Mouse (Mus musculus): ENCODE data around the gene Tppp3. TPM values are rescaled to one million over a fixed set of nuclear protein-coding genes. Genes with fewer than 3 reads are reported as not detected.

Gene Tppp3
- polyA plus RNA-seq, 1 experiment from 2014 or later, result 42.3 TPM

GRCm38 (mm10) chr8:105448188-105448587, 23.1 kb downstream of the Tppp3 start:
- no peak for DNase-seq
- Histone ChIP-seq H3K36me3 (ENCODE audit: insufficient read depth) (no peaks in the 10 kb centered on the region), H3K4me2 (no peak overlapping the region), H3K4me1 (ENCODE audit: insufficient read depth) (peaks cover 3% of the 10 kb centered on the region; the same call in 1 of the 2 replicates), H3K9ac (no peak overlapping the region), H3K9me3 (ENCODE audit: low read depth, low read length) (no peaks in the 10 kb centered on the region), H3K4me3 (ENCODE audit: low read depth, low read length) (no peak overlapping the region), H3K27me3 (ENCODE audit: insufficient read depth, low read length) (no peaks in the 10 kb centered on the region), H3K27ac (ENCODE audit: low read depth) (no peak overlapping the region)
- 86% methylated on average over 3 of the region's 3 CpGs for WGBS
- no peak for ATAC-seq (ENCODE audit: insufficient read depth)
- no peak for TF ChIP-seq CTCF (IDR thresholded peaks at IDR 0.05; ENCODE audit: low read depth)

GRCm38 (mm10) chr8:105446127-105446552, 25.2 kb downstream of the Tppp3 start:
- Histone ChIP-seq H3K27me3 (ENCODE audit: insufficient read depth, low read length) (no peaks in the 10 kb centered on the region), H3K9ac (no peak overlapping the region), H3K27ac (ENCODE audit: low read depth) (0 out of 2 replicates have a peak overlapping the region, but pooled peaks have one; percentile 13), H3K4me2 (no peak overlapping the region), H3K4me1 (ENCODE audit: insufficient read depth) (peaks cover 3% of the 10 kb centered on the region; the same call in 1 of the 2 replicates), H3K4me3 (ENCODE audit: low read depth, low read length) (no peak overlapping the region), H3K9me3 (ENCODE audit: low read depth, low read length) (no peaks in the 10 kb centered on the region), H3K36me3 (ENCODE audit: insufficient read depth) (no peaks in the 10 kb centered on the region)
- WGBS, result 36% methylated on average over 4 of the region's 4 CpGs
- ATAC-seq (ENCODE audit: insufficient read depth), result no peak
- no peak for DNase-seq
- TF ChIP-seq CTCF (IDR thresholded peaks at IDR 0.05; ENCODE audit: low read depth), result no peak

- Histone ChIP-seq H3K4me3 (ENCODE audit: low read depth, low read length) (no peak overlapping the region), H3K36me3 (ENCODE audit: insufficient read depth) (no peaks in the 10 kb centered on the region), H3K4me1 (ENCODE audit: insufficient read depth) (peaks cover 3% of the 10 kb centered on the region; the same call in 1 of the 2 replicates), H3K4me2 (no peak overlapping the region), H3K27me3 (ENCODE audit: insufficient read depth, low read length) (no peaks in the 10 kb centered on the region), H3K27ac (ENCODE audit: low read depth) (0 out of 2 replicates have a peak overlapping the region, but pooled peaks have one; percentile 13), H3K9me3 (ENCODE audit: low read depth, low read length) (no peaks in the 10 kb centered on the region), H3K9ac (no peak overlapping the region)
- 32% methylated on average over 11 of the region's 11 CpGs for WGBS
- no peak for ATAC-seq (ENCODE audit: insufficient read depth)
- TF ChIP-seq CTCF (IDR thresholded peaks at IDR 0.05; ENCODE audit: low read depth), result no peak
- DNase-seq, result peak; percentile 37
Measured at GRCm38 (mm10) chr8:105445296-105446126, 25.8 kb downstream of the Tppp3 start.

- Histone ChIP-seq H3K9me3 (ENCODE audit: low read depth, low read length) (no peaks in the 10 kb centered on the region), H3K36me3 (ENCODE audit: insufficient read depth) (no peaks in the 10 kb centered on the region), H3K27me3 (ENCODE audit: insufficient read depth, low read length) (no peaks in the 10 kb centered on the region), H3K4me1 (ENCODE audit: insufficient read depth) (peaks cover 3% of the 10 kb centered on the region; the same call in 1 of the 2 replicates), H3K4me2 (no peak overlapping the region), H3K27ac (ENCODE audit: low read depth) (no peak overlapping the region), H3K4me3 (ENCODE audit: low read depth, low read length) (no peak overlapping the region), H3K9ac (no peak overlapping the region)
- no peak for ATAC-seq (ENCODE audit: insufficient read depth)
- WGBS, result 90% methylated on average over 5 of the region's 5 CpGs
- no peak for DNase-seq
- no peak for TF ChIP-seq CTCF (IDR thresholded peaks at IDR 0.05; ENCODE audit: low read depth)
Measured at GRCm38 (mm10) chr8:105442661-105443060, 28.7 kb downstream of the Tppp3 start.

GRCm38 (mm10) chr8:105441433-105441832, 29.9 kb downstream of the Tppp3 start:
- Histone ChIP-seq H3K9ac (no peak overlapping the region), H3K4me2 (no peak overlapping the region), H3K36me3 (ENCODE audit: insufficient read depth) (no peaks in the 10 kb centered on the region), H3K9me3 (ENCODE audit: low read depth, low read length) (no peaks in the 10 kb centered on the region), H3K27me3 (ENCODE audit: insufficient read depth, low read length) (no peaks in the 10 kb centered on the region), H3K4me1 (ENCODE audit: insufficient read depth) (peaks cover 3% of the 10 kb centered on the region; the same call in 1 of the 2 replicates), H3K27ac (ENCODE audit: low read depth) (no peak overlapping the region), H3K4me3 (ENCODE audit: low read depth, low read length) (no peak overlapping the region)
- ATAC-seq (ENCODE audit: insufficient read depth), result peak; percentile 54; the same call in 1 of the 2 replicates
- 8% methylated on average over 6 of the region's 6 CpGs for WGBS
- TF ChIP-seq CTCF (IDR thresholded peaks at IDR 0.05; ENCODE audit: low read depth), result peak; percentile 71
- DNase-seq, result peak; percentile 83

- Histone ChIP-seq H3K27me3 (ENCODE audit: insufficient read depth, low read length) (no peaks in the 10 kb centered on the region), H3K4me1 (ENCODE audit: insufficient read depth) (no peaks in the 10 kb centered on the region), H3K4me3 (ENCODE audit: low read depth, low read length) (no peak overlapping the region), H3K36me3 (ENCODE audit: insufficient read depth) (no peaks in the 10 kb centered on the region), H3K9ac (no peak overlapping the region), H3K9me3 (ENCODE audit: low read depth, low read length) (no peaks in the 10 kb centered on the region), H3K27ac (ENCODE audit: low read depth) (no peak overlapping the region), H3K4me2 (no peak overlapping the region)
- no peak for ATAC-seq (ENCODE audit: insufficient read depth)
- DNase-seq, result peak; percentile 79
- TF ChIP-seq CTCF (IDR thresholded peaks at IDR 0.05; ENCODE audit: low read depth), result peak; percentile 64
- 40% methylated on average over 5 of the region's 5 CpGs for WGBS
Measured at GRCm38 (mm10) chr8:105438865-105439264, 32.5 kb downstream of the Tppp3 start.

GRCm38 (mm10) chr8:105437078-105437748, 34.1 kb downstream of the Tppp3 start:
- Histone ChIP-seq H3K9me3 (ENCODE audit: low read depth, low read length) (no peaks in the 10 kb centered on the region), H3K27me3 (ENCODE audit: insufficient read depth, low read length) (no peaks in the 10 kb centered on the region), H3K4me1 (ENCODE audit: insufficient read depth) (peaks cover 7% of the 10 kb centered on the region; the same call in 1 of the 2 replicates), H3K4me2 (no peak overlapping the region), H3K27ac (ENCODE audit: low read depth) (no peak overlapping the region), H3K9ac (no peak overlapping the region), H3K4me3 (ENCODE audit: low read depth, low read length) (no peak overlapping the region), H3K36me3 (ENCODE audit: insufficient read depth) (no peaks in the 10 kb centered on the region)
- TF ChIP-seq CTCF (IDR thresholded peaks at IDR 0.05; ENCODE audit: low read depth), result no peak
- DNase-seq, result no peak
- 73% methylated on average over 5 of the region's 5 CpGs for WGBS
- no peak for ATAC-seq (ENCODE audit: insufficient read depth)

Data from lung, embryonic 14.5 days (tissue).